Mouse (Mus musculus) midbrain, embryonic 10.5 days (tissue): Measurements from ENCODE around the gene Macrod2. TPM values are rescaled to one million over a fixed set of nuclear protein-coding genes. Genes with fewer than 3 reads are reported as not detected.
A peak's percentile ranks its signal among the peaks of the same experiment; 100 is the strongest.

ENCODE experiments used
- DNase-seq: peaks from one replicate; pipeline ENCODE4 v3.0.0-alpha.2; 2017; ENCODE audit warnings: low spot score
- H3K27ac ChIP-seq: fragments of 300-500 bp; sonication (generic); replicated peaks from 2 replicates; pipeline ENCODE4 v1.5.1; 2016; ENCODE audit warnings: mild to moderate bottlenecking
- H3K27me3 ChIP-seq: fragments of 300-500 bp; sonication (generic); 2 replicates; pipeline ENCODE4 v1.6.1; 2016; ENCODE audit warnings: low read depth, mild to moderate bottlenecking; ENCODE audit not compliant: poor library complexity, severe bottlenecking
- H3K36me3 ChIP-seq: fragments of 300-500 bp; sonication (generic); 2 replicates; pipeline ENCODE4 v1.6.1; 2016; ENCODE audit warnings: mild to moderate bottlenecking, moderate library complexity
- H3K4me1 ChIP-seq: fragments of 300-500 bp; sonication (generic); 2 replicates; pipeline ENCODE4 v1.6.1; 2016
- H3K4me3 ChIP-seq: fragments of 300-500 bp; sonication (generic); 2 replicates; pipeline ENCODE4 v1.5.1; 2016; ENCODE audit warnings: mild to moderate bottlenecking, moderate library complexity
- H3K9me3 ChIP-seq: fragments of 300-500 bp; sonication (generic); replicated peaks from 2 replicates; pipeline ENCODE4 v1.6.1; 2016; ENCODE audit warnings: mild to moderate bottlenecking
- WGBS: fragments of 180-500 bp; shearing (Covaris S2); methylation state at CpG from one replicate; pipeline ENCODE4 v1.1.7; 2016; 5-methylcytosine and 5-hydroxymethylcytosine counted together
- polyA plus RNA-seq: library from polyadenylated mRNA; unstranded; fragments of >200 nt; fragmentation: Nextera tagmentation; extraction: Ambion mirVana; gene quantifications from 2 replicates; pipeline ENCODE4 v1.2.1, GENCODE M21; 2016

The Macrod2 gene
- polyA plus RNA-seq, 1 experiment from 2014 or later: 39.4 TPM

DNA sequence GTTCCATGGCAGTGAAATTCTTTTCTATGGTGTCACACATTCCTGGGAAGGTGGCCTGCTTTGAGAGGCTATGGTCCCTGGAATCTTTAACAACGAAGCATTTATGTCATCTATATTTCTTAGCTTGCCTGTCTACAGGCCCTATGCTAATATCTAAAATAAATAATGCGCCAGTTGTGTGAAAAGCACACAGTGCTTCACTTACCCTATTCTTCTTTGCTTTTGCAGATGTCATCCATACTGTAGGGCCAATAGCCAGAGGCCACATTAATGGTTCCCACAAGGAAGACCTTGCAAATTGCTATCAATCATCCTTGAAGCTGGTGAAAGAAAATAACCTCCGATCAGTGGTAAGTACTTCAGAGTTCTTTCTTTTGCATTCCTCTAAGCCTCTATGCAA lies 1119.9 kb downstream of the Macrod2 start:
- no peaks in the 10 kb centered on the region for H3K9me3 ChIP-seq
- H3K4me3 ChIP-seq: no peak overlapping the region
- H3K27me3 ChIP-seq: no peaks in the 10 kb centered on the region
- no peaks in the 10 kb centered on the region for H3K4me1 ChIP-seq
- WGBS: 84% methylated on average over 3 of the region's 3 CpGs
- H3K36me3 ChIP-seq: no peaks in the 10 kb centered on the region
- no peak for DNase-seq
- H3K27ac ChIP-seq: no peak overlapping the region

DNA sequence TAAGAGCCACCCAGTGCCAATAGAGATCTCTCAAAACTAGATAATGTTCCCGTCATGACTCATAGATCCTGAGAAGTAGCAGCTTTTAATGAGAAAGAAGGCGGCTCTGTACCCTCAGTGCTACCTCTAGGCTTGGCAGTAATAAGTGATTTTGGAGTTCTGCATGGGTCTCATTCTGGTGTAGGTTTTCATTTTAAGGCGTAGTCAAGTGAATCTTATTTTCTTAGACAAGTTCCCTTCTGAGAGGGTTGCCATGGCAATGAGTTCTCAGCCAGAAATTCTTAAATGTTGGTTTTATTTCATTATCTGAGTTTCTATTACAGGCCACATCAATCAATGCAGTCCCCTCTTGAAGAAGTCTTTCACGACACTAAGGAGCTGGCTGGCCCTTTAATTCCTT lies 1127.0 kb downstream of the Macrod2 start:
- 76% methylated on average over 4 of the region's 4 CpGs for WGBS
- Histone ChIP-seq H3K4me1 (no peaks in the 10 kb centered on the region), H3K27me3 (no peaks in the 10 kb centered on the region), H3K27ac (no peak overlapping the region), H3K36me3 (no peaks in the 10 kb centered on the region), H3K4me3 (no peak overlapping the region), H3K9me3 (no peaks in the 10 kb centered on the region)
- DNase-seq: no peak

DNA sequence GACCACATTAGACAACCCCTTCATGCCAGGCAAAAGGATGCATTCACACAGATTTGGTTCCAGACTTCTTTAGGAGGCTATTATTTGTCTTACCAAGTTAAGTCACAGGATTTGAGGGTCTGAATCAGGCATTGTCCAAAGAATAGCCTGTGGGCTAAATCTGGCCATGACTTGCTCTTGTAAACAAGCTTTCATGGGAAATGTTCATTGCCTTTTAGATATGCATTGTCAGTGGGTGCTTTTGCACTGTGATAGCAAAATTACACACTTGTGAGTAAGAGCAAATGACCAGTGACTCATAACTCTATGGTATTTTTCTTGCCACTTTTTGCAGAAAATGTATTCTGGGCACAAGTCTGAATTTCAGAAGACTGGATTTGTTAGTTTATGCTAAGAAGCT lies 1150.8 kb downstream of the Macrod2 start:
- DNase-seq: no peak
- no peak overlapping the region for H3K27ac ChIP-seq
- no peaks in the 10 kb centered on the region for H3K9me3 ChIP-seq
- H3K4me1 ChIP-seq: peaks cover 5% of the 10 kb centered on the region; the same call in 1 of the 2 replicates
- H3K36me3 ChIP-seq: no peaks in the 10 kb centered on the region
- no peak overlapping the region for H3K4me3 ChIP-seq
- H3K27me3 ChIP-seq: no peaks in the 10 kb centered on the region

DNA sequence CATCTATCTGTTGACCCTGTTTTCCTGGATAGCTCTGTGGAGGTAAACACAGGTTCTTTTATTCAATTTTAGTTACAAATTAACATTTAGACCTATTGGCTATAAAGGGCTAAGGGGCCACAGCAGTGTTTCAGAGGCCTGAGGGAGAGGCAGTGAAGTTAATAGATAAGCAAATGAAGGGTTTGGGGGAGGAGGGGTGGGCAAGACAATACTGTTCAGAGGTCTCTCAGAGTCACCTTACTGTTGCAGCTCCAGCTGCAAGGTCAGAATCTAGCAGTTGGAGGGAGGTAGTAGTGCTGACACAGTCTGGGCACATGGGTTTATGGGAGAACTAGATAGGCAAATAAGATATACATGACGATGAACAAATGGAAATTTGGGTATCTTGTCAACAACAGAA lies 1156.6 kb downstream of the Macrod2 start:
- WGBS: 86% methylated on average over 1 of the region's 1 CpGs
- H3K27ac ChIP-seq: no peak overlapping the region
- H3K4me3 ChIP-seq: no peak overlapping the region
- no peaks in the 10 kb centered on the region for H3K4me1 ChIP-seq
- DNase-seq: no peak
- no peaks in the 10 kb centered on the region for H3K27me3 ChIP-seq
- no peaks in the 10 kb centered on the region for H3K9me3 ChIP-seq
- H3K36me3 ChIP-seq: no peaks in the 10 kb centered on the region

DNA sequence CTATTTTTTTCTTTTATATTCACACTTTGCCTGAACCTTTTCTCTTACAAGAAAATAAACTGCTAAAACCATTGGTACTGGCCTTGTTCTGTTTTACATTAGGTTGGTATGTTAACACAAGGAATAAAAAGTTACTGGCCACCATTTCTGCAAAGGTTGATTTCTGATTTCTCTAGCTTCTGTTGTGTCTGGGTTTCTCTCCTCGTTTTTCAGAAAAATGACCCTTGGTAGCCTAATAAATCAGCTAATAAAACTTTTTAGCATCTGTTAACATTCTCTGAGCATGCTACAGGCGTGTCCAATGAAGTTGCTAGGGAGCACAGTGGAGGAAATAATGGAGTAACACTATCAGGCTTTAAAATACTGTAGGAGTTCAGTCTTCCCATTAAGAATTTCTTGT lies 1161.6 kb downstream of the Macrod2 start:
- H3K4me1 ChIP-seq: no peaks in the 10 kb centered on the region
- no peaks in the 10 kb centered on the region for H3K9me3 ChIP-seq
- DNase-seq: no peak
- no peak overlapping the region for H3K27ac ChIP-seq
- H3K27me3 ChIP-seq: no peaks in the 10 kb centered on the region
- H3K4me3 ChIP-seq: no peak overlapping the region
- WGBS: 85% methylated on average over 2 of the region's 2 CpGs
- H3K36me3 ChIP-seq: no peaks in the 10 kb centered on the region

DNA sequence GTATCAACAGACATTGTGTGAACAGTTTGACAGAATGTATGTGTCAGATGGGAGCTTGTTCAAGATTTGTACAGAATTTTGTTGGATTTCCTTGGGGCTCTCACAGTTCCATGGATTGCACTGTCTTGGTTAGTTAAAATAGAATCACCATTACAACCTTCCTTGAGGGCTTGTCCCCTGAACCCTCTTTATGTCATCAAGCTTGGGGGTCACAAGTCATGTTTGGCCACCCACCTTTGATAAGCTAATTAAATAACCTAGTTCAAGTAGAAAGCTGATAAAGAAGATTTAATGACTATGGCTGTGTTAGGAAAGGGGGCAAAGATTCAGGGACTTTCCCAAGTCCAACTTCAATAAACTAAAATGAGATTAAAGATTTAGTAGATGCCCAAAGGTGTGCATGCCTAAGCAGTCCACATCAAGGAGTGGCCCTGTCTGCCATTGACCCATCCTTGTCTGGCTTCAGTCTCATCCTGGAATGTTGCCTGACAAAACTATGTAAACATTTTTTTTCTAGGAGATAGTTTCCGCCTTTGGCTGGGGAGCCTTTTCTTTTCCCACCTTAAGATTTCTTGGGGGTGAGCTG lies 1163.2 kb downstream of the Macrod2 start:
- no peaks in the 10 kb centered on the region for H3K9me3 ChIP-seq
- WGBS: 93% methylated on average over 1 of the region's 1 CpGs
- DNase-seq: no peak
- H3K27ac ChIP-seq: no peak overlapping the region
- H3K36me3 ChIP-seq: no peaks in the 10 kb centered on the region
- no peak overlapping the region for H3K4me3 ChIP-seq
- H3K27me3 ChIP-seq: no peaks in the 10 kb centered on the region
- no peaks in the 10 kb centered on the region for H3K4me1 ChIP-seq

DNA sequence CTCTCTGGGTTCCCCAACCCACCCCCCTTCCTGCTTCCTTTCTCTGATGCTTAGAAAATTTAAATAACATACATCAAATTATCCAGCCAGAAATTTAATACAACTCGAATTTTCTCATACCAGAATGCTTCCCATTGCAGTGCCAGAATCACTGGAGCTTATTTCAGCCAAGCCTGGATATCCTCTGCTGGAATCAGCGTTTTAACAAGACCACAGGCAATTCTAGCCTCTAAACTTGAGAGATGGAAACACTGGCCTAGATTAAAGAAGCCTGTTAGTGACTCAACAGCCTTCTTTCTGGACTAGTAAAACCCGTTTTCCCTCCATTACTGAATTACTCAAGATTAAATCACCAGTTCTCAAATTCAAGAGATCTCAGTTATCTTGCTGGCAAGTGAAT lies 1170.9 kb downstream of the Macrod2 start:
- Histone ChIP-seq H3K4me3 (no peak overlapping the region), H3K36me3 (no peaks in the 10 kb centered on the region), H3K9me3 (no peaks in the 10 kb centered on the region), H3K27me3 (no peaks in the 10 kb centered on the region), H3K4me1 (no peaks in the 10 kb centered on the region), H3K27ac (no peak overlapping the region)
- WGBS: 72% methylated on average over 3 of the region's 3 CpGs
- no peak for DNase-seq

DNA sequence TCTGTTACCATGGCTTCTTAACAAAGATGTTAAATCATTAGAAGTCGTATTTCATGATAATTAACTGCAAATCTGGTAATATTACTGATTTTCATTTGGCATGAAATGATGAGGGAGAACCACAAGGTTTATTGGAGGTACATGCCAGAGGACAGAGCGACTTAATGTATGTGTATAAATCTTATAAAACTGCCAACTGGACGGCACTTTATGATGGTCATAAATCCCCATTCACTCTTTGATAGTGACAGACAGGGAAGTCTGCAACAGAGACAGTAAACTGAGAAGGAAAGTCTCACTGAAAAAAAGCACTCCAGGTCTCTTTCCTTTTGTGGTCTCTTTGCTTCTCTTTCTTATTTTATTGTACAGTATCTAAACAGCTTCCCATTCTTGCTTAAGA lies 1176.3 kb downstream of the Macrod2 start:
- no peak overlapping the region for H3K27ac ChIP-seq
- H3K9me3 ChIP-seq: no peaks in the 10 kb centered on the region
- no peak overlapping the region for H3K4me3 ChIP-seq
- 86% methylated on average over 3 of the region's 3 CpGs for WGBS
- H3K4me1 ChIP-seq: peaks cover 6% of the 10 kb centered on the region
- H3K36me3 ChIP-seq: no peaks in the 10 kb centered on the region
- DNase-seq: no peak
- no peaks in the 10 kb centered on the region for H3K27me3 ChIP-seq

DNA sequence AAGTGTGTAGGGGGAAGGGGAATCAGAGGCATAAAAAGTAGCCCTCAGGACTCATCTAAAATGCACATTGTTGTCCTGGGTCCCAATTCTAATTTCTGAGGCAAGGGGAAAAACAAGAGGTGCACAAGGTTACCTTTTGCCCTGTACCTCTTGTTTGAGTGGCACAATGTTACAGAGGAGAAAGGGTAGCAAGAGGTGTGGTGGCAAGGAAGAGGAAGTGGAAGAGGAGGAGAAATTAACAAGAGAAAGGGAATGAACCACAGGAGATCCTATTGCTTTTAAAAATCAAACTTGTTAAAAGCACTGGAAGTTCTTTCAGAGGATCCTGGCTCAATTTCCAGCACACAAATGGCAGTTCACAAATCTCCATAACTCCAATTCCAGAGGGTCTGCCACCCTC lies 1183.1 kb downstream of the Macrod2 start:
- DNase-seq: no peak
- Histone ChIP-seq H3K9me3 (no peaks in the 10 kb centered on the region), H3K4me1 (peaks cover 16% of the 10 kb centered on the region), H3K27ac (no peak overlapping the region), H3K4me3 (no peak overlapping the region), H3K36me3 (no peaks in the 10 kb centered on the region), H3K27me3 (no peaks in the 10 kb centered on the region)

DNA sequence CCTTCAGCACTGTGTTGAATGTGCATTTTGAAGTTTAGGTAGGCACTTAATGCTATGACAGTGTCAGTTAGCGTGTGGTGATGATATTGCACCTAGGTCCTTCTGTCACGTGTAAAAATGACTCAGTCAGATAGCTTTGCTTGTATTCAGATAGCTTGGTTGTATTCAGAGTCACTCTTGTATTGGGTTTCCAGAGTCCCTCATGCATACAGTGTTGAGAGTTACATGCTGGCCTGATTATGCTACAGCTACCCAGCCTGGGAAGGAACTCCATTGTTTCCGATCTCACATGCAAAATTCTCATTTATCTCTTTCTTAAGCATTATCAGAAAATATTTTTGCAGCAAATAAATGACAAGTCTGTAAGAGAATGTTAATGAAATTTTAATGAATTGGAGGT lies 1187.3 kb downstream of the Macrod2 start:
- no peaks in the 10 kb centered on the region for H3K36me3 ChIP-seq
- H3K27me3 ChIP-seq: no peaks in the 10 kb centered on the region
- H3K4me3 ChIP-seq: no peak overlapping the region
- 83% methylated on average over 3 of the region's 3 CpGs for WGBS
- H3K4me1 ChIP-seq: peaks cover 13% of the 10 kb centered on the region
- DNase-seq: no peak
- H3K9me3 ChIP-seq: no peaks in the 10 kb centered on the region
- no peak overlapping the region for H3K27ac ChIP-seq

DNA sequence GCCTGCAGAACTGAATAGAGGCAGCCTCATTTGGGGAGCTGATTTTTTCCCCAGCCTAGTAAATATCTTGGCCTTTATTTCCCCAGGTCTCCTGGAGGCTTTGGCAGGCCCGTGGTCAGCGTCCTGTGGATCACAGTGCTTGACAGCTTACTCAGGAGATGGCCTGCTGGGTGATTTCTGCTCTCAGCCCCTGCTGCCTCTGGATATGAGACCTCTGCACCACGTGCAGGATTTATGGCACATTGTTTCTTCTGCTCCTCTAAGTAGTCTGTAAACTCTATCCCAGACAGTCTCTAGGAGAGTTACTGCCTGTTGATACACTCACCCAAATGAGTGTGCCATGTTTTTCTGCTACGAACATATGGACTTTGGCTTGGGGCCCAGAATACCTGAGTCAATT lies 1187.8 kb downstream of the Macrod2 start:
- Histone ChIP-seq H3K27ac (0 out of 2 replicates have a peak overlapping the region, but pooled peaks have one; percentile 33), H3K27me3 (no peaks in the 10 kb centered on the region), H3K36me3 (no peaks in the 10 kb centered on the region), H3K9me3 (no peaks in the 10 kb centered on the region), H3K4me1 (peaks cover 13% of the 10 kb centered on the region), H3K4me3 (no peak overlapping the region)
- 28% methylated on average over 4 of the region's 4 CpGs for WGBS
- no peak for DNase-seq

DNA sequence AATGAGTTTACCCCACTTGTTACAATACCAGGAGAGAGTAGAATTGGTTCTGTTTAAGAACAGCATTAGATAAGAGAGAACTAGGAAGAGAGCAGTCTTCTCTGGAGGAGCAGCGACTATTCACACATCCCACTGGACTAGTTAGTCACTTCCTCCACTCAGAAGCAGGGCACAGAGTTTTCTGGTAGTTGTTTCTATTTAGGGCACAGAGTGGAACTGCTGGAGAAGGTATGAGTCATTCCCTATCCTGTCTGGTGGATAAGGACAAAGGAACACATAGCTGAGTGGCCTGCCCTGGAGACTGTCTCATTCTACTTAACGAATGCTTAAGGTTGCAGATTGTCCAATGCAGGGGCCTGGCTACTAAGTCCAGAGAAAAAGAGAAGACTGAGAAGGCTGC lies 1192.2 kb downstream of the Macrod2 start:
- WGBS: 78% methylated on average over 2 of the region's 2 CpGs
- Histone ChIP-seq H3K4me1 (peaks cover 13% of the 10 kb centered on the region), H3K27ac (no peak overlapping the region), H3K36me3 (no peaks in the 10 kb centered on the region), H3K4me3 (no peak overlapping the region), H3K27me3 (no peaks in the 10 kb centered on the region), H3K9me3 (no peaks in the 10 kb centered on the region)
- no peak for DNase-seq

DNA sequence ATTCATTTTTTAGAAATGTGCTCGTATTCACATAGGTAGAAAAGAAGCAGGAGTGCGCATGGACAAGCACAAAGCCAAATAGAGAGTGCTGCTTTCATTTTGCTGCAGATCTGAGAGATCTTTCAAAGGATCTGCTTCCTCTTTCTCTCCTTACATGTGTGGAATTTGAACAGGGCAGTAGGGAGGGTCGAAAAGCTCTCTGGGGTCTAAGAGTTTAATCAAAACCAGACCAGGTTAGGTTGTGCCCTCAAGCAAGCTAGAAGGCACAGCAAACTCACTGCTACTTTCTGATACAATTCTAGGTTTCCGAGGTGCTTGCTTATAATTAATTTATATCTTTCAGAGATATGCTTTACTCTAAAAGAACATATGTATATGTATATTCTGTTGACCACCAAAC lies 1196.2 kb downstream of the Macrod2 start:
- Histone ChIP-seq H3K4me3 (no peak overlapping the region), H3K27ac (no peak overlapping the region), H3K36me3 (no peaks in the 10 kb centered on the region), H3K9me3 (no peaks in the 10 kb centered on the region), H3K27me3 (no peaks in the 10 kb centered on the region), H3K4me1 (no peaks in the 10 kb centered on the region)
- DNase-seq: no peak
- 72% methylated on average over 4 of the region's 4 CpGs for WGBS

DNA sequence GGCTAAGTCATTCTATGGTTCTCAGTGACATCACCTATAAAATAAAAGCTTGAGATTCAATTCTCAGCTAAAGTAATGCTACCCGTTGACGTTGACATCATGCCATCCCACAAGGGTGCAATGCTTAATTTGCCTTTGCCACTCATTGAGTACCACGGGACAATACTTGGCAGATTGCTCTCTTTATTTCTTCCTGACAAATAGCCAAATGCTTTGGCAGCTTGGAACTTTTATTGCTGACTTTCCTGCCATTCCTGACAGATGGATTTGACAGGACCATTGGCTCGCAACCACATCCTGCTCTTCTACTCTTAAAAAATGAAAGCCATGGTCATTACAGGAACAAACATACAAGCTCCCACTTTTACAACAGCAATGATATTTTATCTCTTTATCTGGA lies 1199.7 kb downstream of the Macrod2 start:
- Histone ChIP-seq H3K27me3 (no peaks in the 10 kb centered on the region), H3K36me3 (no peaks in the 10 kb centered on the region), H3K9me3 (no peaks in the 10 kb centered on the region), H3K4me3 (no peak overlapping the region), H3K4me1 (no peaks in the 10 kb centered on the region), H3K27ac (no peak overlapping the region)
- WGBS: 87% methylated on average over 4 of the region's 4 CpGs
- DNase-seq: no peak
